Mouse (Mus musculus) left cerebral cortex, adult 2 months (tissue): ENCODE measurements at regions not wholly inside any gene's neighbourhood (a gene's known extent, or its start where the extent isn't known, plus 50 kb on each side); places are given as distances from the start of the nearest gene placed in this dataset.

Experiments
- DNase-seq, 2 experiments: peaks; one replicate each; pipeline ENCODE4 v3.0.0; 2021 to 2022; ENCODE audit warnings: low spot score in 2 of 2, mixed read lengths in 1 of 2; ENCODE audit errors: extremely low spot score in 1 of 2
- H3K27ac ChIP-seq: fragments of 200-600 bp; 2 replicates; pipeline ENCODE4 v1.8.1; 2022
- H3K4me3 ChIP-seq: fragments of 200-600 bp; 2 replicates; pipeline ENCODE4 v1.8.1; 2022
- CTCF ChIP-seq: fragments of 200-600 bp; IDR thresholded peaks from 2 replicates; pipeline ENCODE4 v1.8.1; 2022; ENCODE audit warnings: antibody characterized with exemption, mild to moderate bottlenecking, moderate library complexity
- intact Hi-C: fragments of 180-260 bp; cut with DNase I; formaldehyde crosslinking; loops from one replicate; pipeline ENCODE4 v1.15.1; 2025

DNA sequence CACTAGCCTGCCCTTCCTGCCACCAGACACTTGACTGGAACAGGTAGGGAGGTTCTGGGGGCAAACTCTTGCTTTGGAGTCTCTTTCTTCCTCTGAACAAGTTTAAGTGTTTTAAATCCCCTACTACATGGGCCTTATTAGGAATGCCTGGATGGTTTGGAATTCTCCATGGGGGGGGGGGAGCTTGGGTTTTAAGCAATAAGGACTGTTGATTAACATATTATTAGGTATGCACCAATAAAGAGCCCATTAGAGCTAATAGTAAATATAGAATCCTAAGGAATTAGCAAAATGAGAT lies 196.0 kb upstream of the Irx3 start:
- H3K27ac ChIP-seq: no peak overlapping the region
- no peak for TF ChIP-seq CTCF
- DNase-seq: no peak
- no peak overlapping the region for H3K4me3 ChIP-seq
- intact Hi-C loops: no loop called here

DNA sequence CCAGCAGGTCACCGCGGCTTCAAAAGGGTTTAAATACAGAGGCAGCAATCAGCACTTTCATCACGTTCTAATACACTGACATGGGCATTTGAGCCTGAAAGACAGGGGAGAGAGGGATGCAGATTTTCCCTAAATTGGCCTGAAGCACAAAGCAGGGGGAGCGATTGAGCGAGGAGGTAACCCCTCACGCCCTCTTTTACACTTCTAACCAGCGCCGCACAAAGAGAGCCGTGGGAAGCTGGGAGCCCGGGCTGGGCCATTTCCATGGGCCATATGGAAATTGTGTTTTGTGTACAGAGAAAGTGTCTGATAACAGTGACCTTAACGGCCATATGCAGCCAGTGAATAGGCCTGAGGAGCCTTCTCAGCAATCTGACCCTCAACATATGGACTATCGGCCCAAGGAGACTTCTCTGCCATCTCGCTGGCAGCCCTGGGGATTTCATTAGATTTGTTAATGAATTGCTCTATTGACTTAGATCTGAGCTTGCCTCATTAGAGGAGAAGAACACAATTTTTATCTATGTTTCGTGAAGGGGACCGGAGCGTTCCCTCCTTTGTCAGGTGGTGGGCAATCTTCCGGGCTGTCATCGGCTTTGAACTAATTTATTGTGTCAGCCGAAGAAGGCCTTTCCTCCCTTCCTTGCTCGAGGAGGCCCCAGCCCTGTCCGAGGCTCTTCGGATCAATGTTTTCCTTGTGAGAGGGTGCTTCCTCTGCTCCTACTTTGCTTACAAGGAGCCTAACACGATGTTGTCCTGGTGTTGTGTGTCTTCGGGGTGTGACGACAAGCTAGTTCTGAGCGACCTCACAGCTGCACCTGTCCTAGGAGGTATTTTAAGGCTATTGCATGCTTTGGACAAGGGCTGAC lies 195.4 kb upstream of the Irx3 start:
- no peak overlapping the region for H3K4me3 ChIP-seq
- TF ChIP-seq CTCF: no peak
- no peak overlapping the region for H3K27ac ChIP-seq
- DNase-seq: no peak
- intact Hi-C loops: no loop called here

DNA sequence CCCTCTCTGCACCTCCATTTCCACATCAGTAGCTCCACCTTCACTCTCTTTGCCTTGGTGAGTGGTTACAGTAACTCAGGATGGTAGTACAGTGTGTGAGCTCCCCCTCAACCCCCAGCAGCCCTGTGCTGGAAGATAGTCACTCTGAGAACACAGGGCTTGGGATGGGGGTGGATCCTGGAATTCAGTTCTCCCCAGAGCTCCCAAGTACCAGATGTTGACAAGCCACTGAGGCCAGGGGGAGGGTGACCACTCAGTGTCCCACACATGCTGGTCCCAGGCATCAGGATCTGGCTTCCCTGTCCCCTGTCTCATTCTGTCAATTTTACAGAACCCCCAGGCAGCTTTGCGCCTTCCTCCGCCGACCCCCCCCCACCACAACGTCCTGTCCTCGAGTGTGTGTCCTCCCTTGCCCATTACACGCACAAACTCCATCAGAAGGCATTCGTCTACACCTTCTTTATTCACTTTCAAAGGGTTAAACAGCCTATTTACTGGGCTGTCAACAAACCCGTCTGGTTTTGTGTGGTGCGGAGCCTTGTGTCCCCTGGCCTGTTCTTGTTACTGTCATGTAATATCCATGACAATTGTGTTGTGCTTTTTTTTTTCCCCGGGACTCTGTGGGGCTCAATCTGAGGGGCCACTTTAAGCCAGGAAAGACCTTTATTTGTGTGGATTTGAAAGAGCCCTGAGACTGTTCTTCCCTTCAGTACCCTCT lies 194.6 kb upstream of the Irx3 start:
- TF ChIP-seq CTCF: no peak
- no peak overlapping the region for H3K27ac ChIP-seq
- intact Hi-C loops: no loop called here
- no peak overlapping the region for H3K4me3 ChIP-seq
- DNase-seq: no peak

DNA sequence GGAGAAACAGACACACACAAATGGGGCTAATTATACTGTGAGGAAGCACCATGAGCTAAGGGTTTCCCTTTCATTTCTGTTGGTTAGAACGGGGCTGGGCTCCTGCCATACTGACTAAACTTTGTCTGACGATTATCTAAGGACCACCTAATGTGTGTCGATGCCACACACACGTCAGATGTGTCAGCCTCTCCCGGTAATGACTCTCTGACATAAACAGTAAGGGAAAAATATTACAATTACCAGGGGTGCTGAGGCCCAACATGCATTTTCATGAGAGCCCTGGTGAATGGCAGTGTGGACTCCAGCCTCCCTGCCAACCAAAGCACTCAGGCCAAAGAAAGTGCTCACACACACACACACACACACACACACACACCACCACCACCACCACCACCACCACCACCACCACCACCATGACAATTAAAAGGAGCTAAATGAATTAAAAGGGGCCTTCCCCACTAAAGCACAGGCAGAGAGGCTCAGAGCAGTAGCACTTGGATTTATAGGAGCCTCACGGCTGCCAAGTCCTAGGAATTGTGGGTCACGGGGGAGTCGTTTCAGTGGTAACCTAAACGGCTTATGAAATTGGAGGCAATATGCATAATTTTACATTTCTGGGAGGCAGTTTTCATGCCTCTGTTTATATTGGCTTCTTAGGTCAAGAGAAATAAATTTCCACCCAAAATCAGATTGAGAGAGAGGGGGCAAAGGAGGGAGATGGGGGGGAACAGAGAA lies 193.7 kb upstream of the Irx3 start:
- no peak overlapping the region for H3K27ac ChIP-seq
- intact Hi-C loops: no loop called here
- TF ChIP-seq CTCF: no peak
- H3K4me3 ChIP-seq: no peak overlapping the region
- DNase-seq: no peak

DNA sequence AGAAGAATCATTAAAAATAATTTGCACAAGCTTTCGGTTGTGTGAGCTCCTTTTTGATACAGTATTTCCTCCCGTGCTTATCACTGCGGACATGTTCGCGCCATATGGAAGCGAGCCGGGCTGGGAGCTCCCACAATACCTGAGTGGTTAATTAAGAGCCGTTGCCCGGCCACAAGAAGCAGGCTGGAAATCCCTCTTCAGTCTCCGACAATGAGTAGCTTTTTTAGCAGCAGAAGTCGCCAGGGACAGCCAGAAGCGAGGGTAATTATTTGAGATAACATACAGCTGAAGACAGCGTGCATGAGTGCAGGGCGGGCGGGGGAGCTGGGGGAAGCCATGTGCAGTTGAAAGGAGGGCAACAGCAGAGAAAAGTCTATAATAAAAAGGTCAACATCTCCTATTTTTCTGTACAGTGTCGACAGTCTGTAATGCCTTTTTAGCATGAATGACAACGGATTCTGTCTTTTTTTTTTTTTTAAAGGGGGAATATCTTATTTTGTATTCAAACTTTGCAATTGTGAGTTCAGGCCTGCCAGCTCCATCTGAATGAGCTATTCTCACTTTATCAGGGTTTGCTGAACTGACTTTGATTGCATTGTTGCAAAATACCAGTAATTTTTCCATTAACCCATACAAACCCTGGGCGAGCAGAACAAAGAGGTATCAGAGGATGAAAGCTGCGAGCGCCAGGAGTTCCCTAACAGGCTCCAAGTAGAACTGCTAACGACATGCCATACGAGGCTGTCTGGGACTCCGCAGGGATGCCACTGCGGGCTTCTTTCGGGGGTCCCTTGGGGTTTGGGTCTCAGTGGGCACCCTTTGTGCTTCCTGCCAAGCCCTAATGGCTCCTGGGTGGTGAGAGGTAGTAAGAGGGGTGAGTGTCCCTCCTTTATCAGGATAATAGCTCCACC lies 189.9 kb upstream of the Irx3 start:
- Histone ChIP-seq H3K27ac (no peak overlapping the region), H3K4me3 (peak overlapping the region; percentile 14; the same call in 1 of the 2 replicates)
- DNase-seq: no peak
- no peak for TF ChIP-seq CTCF
- intact Hi-C loops: no loop called here

DNA sequence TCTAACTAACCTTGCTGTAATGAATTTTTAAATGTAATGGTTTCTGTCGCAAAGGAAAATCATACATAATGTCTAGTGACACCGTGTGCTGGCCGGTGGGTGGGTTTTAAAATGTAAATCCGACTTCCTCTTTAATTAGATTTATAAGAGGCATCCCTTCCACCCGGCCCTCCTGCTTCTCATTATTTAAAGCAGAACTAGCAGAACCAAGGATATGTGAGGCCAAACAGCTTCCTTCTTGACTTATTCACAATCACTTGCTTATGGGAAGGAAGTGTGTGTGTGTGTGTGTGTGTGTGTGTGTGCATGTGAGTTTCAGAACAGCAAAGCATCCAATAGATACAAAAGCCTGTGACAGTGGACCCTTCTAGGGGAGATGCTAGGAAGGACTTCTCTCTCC lies 189.1 kb upstream of the Irx3 start:
- Histone ChIP-seq H3K4me3 (no peak overlapping the region), H3K27ac (no peak overlapping the region)
- intact Hi-C loops: no loop called here
- TF ChIP-seq CTCF: no peak
- DNase-seq: no peak

DNA sequence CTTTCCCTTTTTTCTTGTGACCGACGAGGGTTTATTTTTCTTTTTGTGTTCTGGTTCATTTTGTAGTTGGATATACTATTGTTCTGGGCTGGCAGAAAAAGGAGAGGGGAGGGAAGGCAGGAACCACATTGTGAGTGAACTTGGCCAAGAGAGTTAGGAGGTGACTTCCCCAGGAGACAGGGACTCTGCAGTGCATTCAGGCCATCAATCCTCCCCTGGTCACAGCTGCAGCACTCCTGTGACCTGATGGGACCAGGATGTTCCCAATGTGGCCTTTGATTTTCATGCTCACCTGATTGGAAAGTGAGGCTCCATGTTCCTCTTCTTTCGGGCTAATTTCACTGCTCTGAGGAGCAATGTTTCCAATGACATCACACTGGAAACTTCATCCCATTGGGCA lies 188.2 kb upstream of the Irx3 start:
- no peak for TF ChIP-seq CTCF
- Histone ChIP-seq H3K27ac (no peak overlapping the region), H3K4me3 (no peak overlapping the region)
- no peak for DNase-seq
- intact Hi-C loops: no loop called here

DNA sequence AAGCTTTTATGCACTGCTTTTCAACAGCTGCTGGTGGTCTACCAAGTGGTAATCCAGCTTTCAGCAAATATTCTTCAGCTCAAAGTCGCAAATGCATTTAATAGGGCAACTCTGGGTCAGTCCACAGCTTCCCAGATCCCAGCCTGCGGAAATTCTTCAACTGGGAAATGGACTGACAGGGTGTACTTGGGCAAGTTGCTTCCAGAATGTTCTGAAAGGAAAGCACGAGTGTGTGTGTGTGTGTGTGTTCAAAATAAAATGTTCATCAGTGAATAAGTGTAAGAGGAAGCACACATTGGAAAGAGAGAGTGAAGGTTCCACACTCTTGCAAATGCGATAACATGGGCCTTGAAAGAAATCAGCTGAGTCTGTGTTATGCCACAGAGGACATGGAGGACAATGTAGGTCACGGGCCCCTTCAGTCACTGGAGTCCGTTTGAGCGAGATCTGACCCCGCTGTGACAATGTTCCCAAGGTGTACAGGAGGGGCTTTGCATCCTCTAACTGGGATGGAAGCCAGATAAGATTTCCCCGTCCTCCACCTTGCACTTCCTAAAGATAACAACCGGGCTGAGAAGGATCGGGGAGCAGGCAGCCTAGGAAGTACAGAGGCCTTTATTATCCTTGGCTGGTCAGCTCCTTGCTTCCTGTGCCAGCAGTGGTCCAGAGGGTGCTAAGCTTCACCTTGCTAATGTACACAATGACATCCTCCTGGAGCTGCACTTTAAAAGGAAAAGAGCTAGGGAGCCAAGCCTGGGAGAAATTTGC lies 187.2 kb upstream of the Irx3 start:
- no peak overlapping the region for H3K27ac ChIP-seq

DNA sequence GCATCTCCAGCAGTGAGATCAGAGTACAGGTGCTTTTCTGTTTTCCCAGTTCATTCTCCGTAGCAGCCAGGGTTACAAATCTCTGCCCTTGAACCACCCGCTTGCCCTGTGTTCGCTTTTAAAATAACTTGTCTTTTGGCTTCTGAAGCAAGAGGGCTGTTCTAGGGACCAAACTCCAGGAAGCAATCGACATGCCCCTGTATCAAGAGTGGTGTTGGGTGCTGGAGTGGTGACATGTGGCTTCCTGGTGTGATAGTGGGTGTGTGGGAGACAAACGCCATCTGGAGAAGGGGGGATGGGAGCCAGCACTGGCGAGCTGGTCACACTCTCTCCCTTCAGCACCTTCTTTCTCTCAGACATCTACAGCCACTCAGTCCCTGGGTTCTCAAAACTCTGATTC lies 186.0 kb upstream of the Irx3 start:
- DNase-seq: no peak
- intact Hi-C loops: no loop called here
- no peak for TF ChIP-seq CTCF
- Histone ChIP-seq H3K27ac (no peak overlapping the region), H3K4me3 (no peak overlapping the region)

More for the DNA sequence above, 187.2 kb upstream of the Irx3 start:
- intact Hi-C loops: no loop called here
- H3K4me3 ChIP-seq: no peak overlapping the region
- no peak for DNase-seq
- TF ChIP-seq CTCF: no peak

DNA sequence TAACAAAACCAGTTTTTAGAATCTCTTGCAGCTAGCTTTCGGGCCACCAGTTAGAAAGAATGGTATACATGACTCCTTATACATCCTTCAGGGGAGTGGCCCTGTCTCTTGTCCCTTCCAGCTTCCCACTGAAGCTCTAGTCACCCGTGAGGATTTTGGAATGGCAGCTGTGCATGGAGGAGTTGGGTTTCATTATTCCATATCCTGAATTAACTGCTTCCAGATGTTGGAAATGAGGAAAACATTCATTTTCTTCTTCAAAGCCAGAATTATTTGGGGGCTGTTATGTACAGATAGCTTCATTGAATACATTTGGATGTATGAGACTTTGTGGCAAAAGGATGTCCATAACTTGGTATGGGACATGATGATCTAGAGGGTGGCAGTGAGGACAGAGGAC lies 181.3 kb upstream of the Irx3 start:
- H3K27ac ChIP-seq: no peak overlapping the region
- H3K4me3 ChIP-seq: no peak overlapping the region
- no peak for TF ChIP-seq CTCF
- DNase-seq: no peak
- intact Hi-C loops: no loop called here
